Mouse (Mus musculus) lung, adult 18-20 months (tissue): ENCODE measurements at regions not wholly inside any gene's neighbourhood (a gene's known extent, or its start where the extent isn't known, plus 50 kb on each side); places are given as distances from the start of the nearest gene placed in this dataset.

ENCODE experiments used
- DNase-seq, 2 experiments: peaks; one replicate each; pipeline ENCODE4 v3.0.0; 2022; ENCODE audit warnings: mixed read lengths in 2 of 2

DNA sequence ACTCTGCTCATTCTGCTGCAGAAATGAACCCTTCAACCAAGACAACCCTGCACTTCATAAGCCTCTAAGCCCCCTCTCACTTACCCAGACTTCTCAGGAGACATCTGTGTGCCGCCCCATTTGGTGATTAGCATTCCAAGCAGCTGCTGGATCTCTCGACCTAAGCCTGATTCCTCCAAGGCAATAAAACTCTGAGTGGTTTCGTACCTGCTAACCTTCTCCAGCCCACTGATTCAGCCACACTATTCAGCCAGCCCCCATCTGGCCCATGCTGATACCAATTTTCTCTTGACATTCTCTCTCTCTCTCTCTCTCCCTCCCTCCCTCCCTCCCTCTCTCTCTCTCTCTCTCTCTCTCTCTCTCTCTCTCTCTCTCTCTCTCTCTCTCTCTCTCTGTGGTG, 88.2 kb downstream of the Zmat3 start:
- DNase-seq: no peak

DNA sequence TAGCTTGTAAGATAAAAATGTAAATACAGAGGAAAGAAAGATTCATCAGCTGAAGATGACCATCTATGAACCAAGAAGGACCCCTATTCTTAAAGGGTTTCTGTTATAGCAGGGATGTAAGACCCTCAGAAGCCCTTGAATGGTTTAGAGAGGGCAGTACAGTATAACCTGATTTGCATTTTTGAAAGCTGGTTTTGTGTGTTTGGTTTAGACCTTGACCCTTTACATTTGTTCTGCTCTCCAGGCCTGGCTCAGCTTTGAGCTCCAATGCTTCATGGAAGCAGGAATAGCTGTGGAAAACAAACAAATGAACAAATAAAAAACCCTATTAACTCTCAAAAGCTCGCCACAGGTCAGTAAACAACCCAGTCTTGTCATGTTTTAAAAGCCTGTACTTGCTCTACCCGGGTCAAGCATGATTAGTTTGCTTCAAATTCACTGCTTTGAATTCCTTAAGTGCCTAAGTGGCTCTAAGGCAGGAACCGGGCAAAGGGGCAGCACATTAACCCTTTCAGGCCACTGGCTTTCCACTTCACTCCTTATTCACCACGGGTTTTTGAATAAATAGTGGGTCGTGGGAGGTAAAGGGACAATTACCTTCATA, 100.1 kb downstream of the Zmat3 start:
- peak in 1 of 2 experiments; percentile 7 for DNase-seq
